ENCODE assay signal across 8 mouse cellular contexts in genomic region chr2:60962671-60963421, GRCm38 (mm10). TPM values are rescaled to one million over a fixed set of nuclear protein-coding genes. Genes with fewer than 3 reads are reported as not detected.
A peak's percentile ranks its signal among the peaks of the same experiment; 100 is the strongest.
DNase-seq lines count a peak whose midpoint lies in the region; ATAC-seq and TF ChIP-seq lines count a peak whose summit lies in the region.

Gene Rbms1 (minus strand): TSS chr2:60963192.

- DNase-seq in embryo, embryonic 10 days (ENCODE audit: low spot score): peak; percentile 79
- DNase-seq in gastrocnemius, postnatal 14 days: peak; percentile 74
- DNase-seq in induced T-regulatory cell, adult 2 months (ENCODE audit: low read depth): peak; percentile 25
- peak; percentile 56 to 58 for DNase-seq in left cerebral cortex, adult 2 months (ENCODE audit: extremely low spot score in 1 of 2, low spot score in 2 of 2)
- DNase-seq in lung, postnatal 4 days: peak; percentile 81 to 88
- DNase-seq in right cerebral cortex, adult 18-20 months: peak; percentile 53
- peak; percentile 69 to 73 for DNase-seq in urinary bladder, postnatal 4 days (ENCODE audit: low spot score in 2 of 2)

- no peak for TF ChIP-seq CTCF in left cerebral cortex, adult 2 months (IDR thresholded peaks at IDR 0.05)

- H3K4me3 ChIP-seq in left cerebral cortex, adult 2 months: peak within 1 kb of the TSS; percentile 91

- intact Hi-C loops in gastrocnemius, postnatal 14 days (cut with DNase I; ENCODE audit: low total_unique reads): no loop called here
- intact Hi-C loops in left cerebral cortex, adult 2 months (cut with DNase I): loop anchor here (2.0 to 5.0 kb wide), 4 partner anchors 62 to 439 kb away; partner anchors contain the start of gene Itgb6

- ATAC-seq in activated CD4-positive, CD25-positive, alpha-beta regulatory T cell, adult 4 months: peak; percentile 36

- H3K27ac ChIP-seq in left cerebral cortex, adult 2 months: peak within 1 kb of the TSS; percentile 91

RNA-seq across cellular contexts. Expression of gene Rbms1, which starts in this region (rescaled TPM):
- 10 to 100 TPM; 15.3 to 29.9 TPM for polyA plus RNA-seq in activated CD4-positive, CD25-positive, alpha-beta regulatory T cell, adult 4 months (2017; shearing (Covaris generic))
- total RNA-seq in gastrocnemius, postnatal 14 days (2021): 10 to 100 TPM; 29.0 to 34.5 TPM
- total RNA-seq in left cerebral cortex, adult 2 months (2021): 10 to 100 TPM; 19.4 to 20.2 TPM

Comparison
In these comparisons a context has a peak if more than half of its experiments do, and no peak if none do; other contexts are left out.
1. Peak in every context shown above with its lines: DNase-seq, ATAC-seq, H3K4me3 ChIP-seq and H3K27ac ChIP-seq.
2. DNase-seq: peak in every context shown above with its lines; median percentile 84 in lung, postnatal 4 days; 79 in embryo, embryonic 10 days; 74 in gastrocnemius, postnatal 14 days; 71 in urinary bladder, postnatal 4 days; 57 in left cerebral cortex, adult 2 months; 53 in right cerebral cortex, adult 18-20 months; 25 in induced T-regulatory cell, adult 2 months.